Mouse (Mus musculus) right cerebral cortex, adult 2 months (tissue): Measurements from ENCODE around the gene Elf2.
A peak's percentile ranks its signal among the peaks of the same experiment; 100 is the strongest.

Experiments
- DNase-seq, 2 experiments: peaks; one replicate each; pipeline ENCODE4 v3.0.0; 2021 to 2022; ENCODE audit warnings: low spot score in 2 of 2

Gene Elf2

GRCm38 (mm10) chr3:51284375-51284774, 56.1 kb downstream of the Elf2 start:
- no peak for DNase-seq

- DNase-seq = no peak
Observed at GRCm38 (mm10) chr3:51281727-51282126, 58.7 kb downstream of the Elf2 start.

GRCm38 (mm10) chr3:51278433-51278832, 62.0 kb downstream of the Elf2 start:
- DNase-seq = no peak

- peak; percentile 81 to 85 for DNase-seq
Observed at GRCm38 (mm10) chr3:51277201-51278150, 63.0 kb downstream of the Elf2 start.

GRCm38 (mm10) chr3:51276421-51277111, 63.9 kb downstream of the Elf2 start:
- peak in 1 of 2 experiments; percentile 32 for DNase-seq

- DNase-seq = peak; percentile 97 to 98
Observed at GRCm38 (mm10) chr3:51275956-51276398, 64.5 kb downstream of the Elf2 start.

- DNase-seq = no peak
Observed at GRCm38 (mm10) chr3:51270069-51270817, 70.2 kb downstream of the Elf2 start.

- no peak for DNase-seq
Observed at GRCm38 (mm10) chr3:51268434-51268833, 72.0 kb downstream of the Elf2 start.

GRCm38 (mm10) chr3:51262942-51263341, 77.5 kb downstream of the Elf2 start:
- no peak for DNase-seq

GRCm38 (mm10) chr3:51258070-51258469, 82.4 kb downstream of the Elf2 start:
- DNase-seq = no peak

GRCm38 (mm10) chr3:51256450-51256849, 84.0 kb downstream of the Elf2 start:
- no peak for DNase-seq

GRCm38 (mm10) chr3:51254784-51255183, 85.7 kb downstream of the Elf2 start:
- DNase-seq = no peak

GRCm38 (mm10) chr3:51252689-51253402, 87.6 kb downstream of the Elf2 start:
- no peak for DNase-seq

- no peak for DNase-seq
Observed at GRCm38 (mm10) chr3:51252223-51252622, 88.2 kb downstream of the Elf2 start.

GRCm38 (mm10) chr3:51251057-51251456, 89.4 kb downstream of the Elf2 start:
- no peak for DNase-seq

- DNase-seq = no peak
Observed at GRCm38 (mm10) chr3:51249866-51250265, 90.6 kb downstream of the Elf2 start.

GRCm38 (mm10) chr3:51249460-51249859, 91.0 kb downstream of the Elf2 start:
- DNase-seq = no peak

- DNase-seq = no peak
Observed at GRCm38 (mm10) chr3:51248600-51248999, 91.9 kb downstream of the Elf2 start.

- no peak for DNase-seq
Observed at GRCm38 (mm10) chr3:51247704-51248103, 92.8 kb downstream of the Elf2 start.

- no peak for DNase-seq
Observed at GRCm38 (mm10) chr3:51239541-51239940, 100.9 kb downstream of the Elf2 start.

GRCm38 (mm10) chr3:51238515-51238914, 101.9 kb downstream of the Elf2 start:
- no peak for DNase-seq

- no peak for DNase-seq
Observed at GRCm38 (mm10) chr3:51234752-51235055, 105.8 kb downstream of the Elf2 start.
